Mouse (Mus musculus) midbrain, postnatal 0 days (tissue): ENCODE measurements around the gene Cpn1. TPM values are rescaled to one million over a fixed set of nuclear protein-coding genes. Genes with fewer than 3 reads are reported as not detected.
"Not testable (repeated sequence)": the region's sequence is repeated elsewhere in the genome, so short reads cannot be mapped to it uniquely, and the experiment has no call there.

ENCODE experiments used
- ATAC-seq: fragments of 200-750 bp; cut with Nextera tagmentation; 2 replicates; pipeline ENCODE4 v1.8.0; 2017; ENCODE audit warnings: moderate number of reproducible peaks, mild to moderate bottlenecking, moderate TSS enrichment, moderate library complexity; ENCODE audit not compliant: low FRiP score
- DNase-seq: peaks from one replicate; pipeline ENCODE4 v3.0.0-alpha.2; 2015; ENCODE audit warnings: low spot score
- H3K27ac ChIP-seq: fragments of 300-500 bp; sonication (generic); 2 replicates; pipeline ENCODE4 v1.5.1; 2014; ENCODE audit warnings: low read depth, mild to moderate bottlenecking, low read length, mixed read lengths
- H3K27me3 ChIP-seq: fragments of 300-500 bp; sonication (generic); 2 replicates; pipeline ENCODE4 v1.6.1; 2014; ENCODE audit warnings: low read length, control low read depth, mixed read lengths; ENCODE audit not compliant: insufficient read depth
- H3K36me3 ChIP-seq: fragments of 300-500 bp; sonication (generic); 2 replicates; pipeline ENCODE4 v1.6.1; 2014; ENCODE audit warnings: low read length, control low read depth, mixed read lengths; ENCODE audit not compliant: insufficient read depth
- H3K4me1 ChIP-seq: fragments of 300-500 bp; sonication (generic); 2 replicates; pipeline ENCODE4 v1.6.1; 2014; ENCODE audit warnings: mild to moderate bottlenecking, control low read depth, antibody characterized with exemption, low read length, mixed read lengths; ENCODE audit not compliant: insufficient read depth
- H3K4me2 ChIP-seq: fragments of 300-500 bp; sonication (generic); 2 replicates; pipeline ENCODE4 v1.6.1; 2014; ENCODE audit warnings: low read depth, mild to moderate bottlenecking, low read length, mixed read lengths; ENCODE audit not compliant: poor library complexity, severe bottlenecking
- H3K4me3 ChIP-seq: fragments of 300-500 bp; sonication (generic); 2 replicates; pipeline ENCODE4 v1.5.1; 2014; ENCODE audit warnings: low read depth, mild to moderate bottlenecking, low read length, moderate library complexity
- H3K9ac ChIP-seq: fragments of 300-500 bp; sonication (generic); replicated peaks from 2 replicates; pipeline ENCODE4 v1.6.1; 2014; ENCODE audit warnings: mild to moderate bottlenecking, low read length, moderate library complexity, mixed read lengths; ENCODE audit not compliant: poor library complexity, severe bottlenecking
- H3K9me3 ChIP-seq: fragments of 300-500 bp; sonication (generic); 2 replicates; pipeline ENCODE4 v1.6.1; 2016; ENCODE audit warnings: low read length, control low read depth
- CTCF ChIP-seq: IDR thresholded peaks from 2 replicates; pipeline ENCODE4 v1.5.1; 2016; ENCODE audit warnings: antibody characterized with exemption, mild to moderate bottlenecking
- WGBS: fragments of 180-500 bp; shearing (Covaris S2); extraction: QIAGEN DNeasy Blood & Tissue Kit; methylation state at CpG from one replicate; pipeline ENCODE4 v1.1.7; 2014; 5-methylcytosine and 5-hydroxymethylcytosine counted together
- polyA plus RNA-seq: library from polyadenylated mRNA; unstranded; fragments of >200 nt; fragmentation: Nextera tagmentation; extraction: Ambion mirVana; gene quantifications from 2 replicates; pipeline ENCODE4 v1.2.1, GENCODE M21; 2015
- total RNA-seq: library from RNA; depleted of rRNA; stranded (reverse); fragments of >200 nt; gene quantifications from 2 replicates; pipeline ENCODE4 v1.2.3, GENCODE M21; 2014

The Cpn1 gene
- total and polyA plus RNA-seq, 2 experiments from 2014 or later, result 0.27 to 0.48 TPM

DNA sequence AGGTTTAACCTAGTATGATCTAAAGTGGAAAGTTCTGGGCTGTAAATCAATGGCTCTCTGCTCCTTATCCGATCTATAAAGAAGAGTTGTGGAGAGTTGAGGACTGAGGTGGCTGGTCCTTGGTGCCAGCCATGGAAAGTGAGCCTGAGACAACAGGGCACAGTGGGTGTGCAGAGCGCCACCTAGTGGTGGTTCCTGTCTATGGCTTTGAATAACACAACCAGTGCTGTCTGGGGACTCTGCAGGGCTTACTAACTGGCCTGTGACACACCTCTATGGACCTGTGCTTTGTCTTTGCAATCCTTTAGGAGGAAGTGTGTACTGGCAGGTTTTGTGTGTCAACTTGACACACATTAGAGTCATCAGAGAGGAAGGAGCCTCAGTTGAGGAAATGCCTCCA is 27.2 kb downstream of the Cpn1 start:
- no peaks in the 10 kb centered on the region for H3K9me3 ChIP-seq
- 37% methylated on average over 2 of the region's 2 CpGs for WGBS
- ATAC-seq (no peak), DNase-seq (peak; percentile 56)
- no peak overlapping the region for H3K4me3 ChIP-seq
- peak; percentile 78 for TF ChIP-seq CTCF
- H3K27me3 ChIP-seq, result no peaks in the 10 kb centered on the region
- no peak overlapping the region for H3K27ac ChIP-seq
- no peaks in the 10 kb centered on the region; the same call in 1 of the 2 replicates for H3K4me1 ChIP-seq
- H3K4me2 ChIP-seq, result no peak overlapping the region
- no peak overlapping the region for H3K9ac ChIP-seq
- H3K36me3 ChIP-seq, result no peaks in the 10 kb centered on the region

- H3K27ac ChIP-seq, result no peak overlapping the region
- DNase-seq, result no peak
Observed at GRCm38 (mm10) chr19:43957881-43958280, 28.5 kb downstream of the Cpn1 start.

DNA sequence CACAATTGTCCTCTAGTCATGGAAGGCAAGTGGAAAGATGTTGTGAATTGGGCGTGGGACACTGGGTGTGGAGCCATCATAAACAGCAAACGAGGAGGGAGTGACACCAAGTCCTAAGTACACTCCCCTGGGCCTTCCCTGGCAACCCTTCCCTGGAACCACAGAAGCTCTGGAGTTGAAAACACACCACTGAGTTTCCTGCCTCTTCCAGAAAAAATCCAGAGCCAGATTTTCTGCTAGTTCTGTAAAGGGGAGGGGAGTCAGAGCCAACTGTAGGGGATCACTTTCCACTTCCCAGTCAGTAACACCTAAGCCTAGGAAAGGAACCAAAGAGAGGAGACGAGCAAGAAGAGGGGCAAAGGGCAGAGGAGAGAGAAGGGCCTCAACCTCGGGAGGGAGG is 29.0 kb downstream of the Cpn1 start:
- Histone ChIP-seq H3K27ac (no peak overlapping the region), H3K4me3 (no peak overlapping the region), H3K4me2 (no peak overlapping the region), H3K36me3 (no peaks in the 10 kb centered on the region), H3K9ac (no peak overlapping the region), H3K9me3 (no peaks in the 10 kb centered on the region), H3K27me3 (no peaks in the 10 kb centered on the region), H3K4me1 (no peaks in the 10 kb centered on the region; the same call in 1 of the 2 replicates)
- WGBS, result 25% methylated on average over 4 of the region's 4 CpGs
- no peak for TF ChIP-seq CTCF
- DNase-seq (no peak), ATAC-seq (no peak)

More at GRCm38 (mm10) chr19:43957881-43958280, 28.5 kb downstream of the Cpn1 start:
- ATAC-seq, result no peak
- Histone ChIP-seq H3K9me3 (no peaks in the 10 kb centered on the region), H3K27me3 (no peaks in the 10 kb centered on the region), H3K36me3 (no peaks in the 10 kb centered on the region), H3K4me2 (no peak overlapping the region), H3K4me3 (no peak overlapping the region), H3K9ac (no peak overlapping the region), H3K4me1 (no peaks in the 10 kb centered on the region; the same call in 1 of the 2 replicates)
- TF ChIP-seq CTCF, result no peak
- WGBS, result 70% methylated on average over 4 of the region's 4 CpGs

DNA sequence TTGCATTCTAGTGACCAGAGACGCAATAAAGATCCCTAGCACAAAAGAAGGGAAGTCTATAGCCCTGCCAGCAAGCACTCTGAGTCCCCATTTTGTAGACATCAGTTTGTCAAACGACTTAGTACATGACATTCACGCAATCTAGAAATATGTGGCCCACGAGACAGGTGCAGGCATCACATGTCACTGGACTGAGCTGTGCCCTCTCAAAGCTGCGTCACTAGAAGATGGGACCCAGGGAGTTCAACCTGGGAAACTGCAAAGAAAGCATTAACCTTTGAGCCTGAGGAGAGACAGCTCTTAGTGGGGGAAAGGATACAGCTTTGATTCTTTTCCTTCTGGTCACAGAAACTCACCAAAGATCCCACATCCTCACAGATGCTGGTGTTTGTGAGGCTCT is 31.1 kb downstream of the Cpn1 start:
- no peak overlapping the region for H3K4me2 ChIP-seq
- DNase-seq (no peak), ATAC-seq (no peak)
- H3K27me3 ChIP-seq, result no peaks in the 10 kb centered on the region
- no peak for TF ChIP-seq CTCF
- H3K36me3 ChIP-seq, result no peaks in the 10 kb centered on the region
- no peaks in the 10 kb centered on the region; the same call in 1 of the 2 replicates for H3K4me1 ChIP-seq
- H3K9me3 ChIP-seq, result no peaks in the 10 kb centered on the region
- H3K9ac ChIP-seq, result no peak overlapping the region
- no peak overlapping the region for H3K27ac ChIP-seq
- no peak overlapping the region for H3K4me3 ChIP-seq
- WGBS, result 83% methylated on average over 5 of the region's 5 CpGs

GRCm38 (mm10) chr19:43954864-43955263 is 31.5 kb downstream of the Cpn1 start:
- no peaks in the 10 kb centered on the region for H3K9me3 ChIP-seq
- H3K27me3 ChIP-seq, result no peaks in the 10 kb centered on the region
- ATAC-seq (no peak), DNase-seq (no peak)
- no peak overlapping the region for H3K4me2 ChIP-seq
- H3K4me3 ChIP-seq, result no peak overlapping the region
- no peak overlapping the region for H3K9ac ChIP-seq
- H3K27ac ChIP-seq, result no peak overlapping the region
- no peak for TF ChIP-seq CTCF
- WGBS, result 75% methylated on average over 4 of the region's 4 CpGs
- no peaks in the 10 kb centered on the region; the same call in 1 of the 2 replicates for H3K4me1 ChIP-seq
- no peaks in the 10 kb centered on the region for H3K36me3 ChIP-seq

DNA sequence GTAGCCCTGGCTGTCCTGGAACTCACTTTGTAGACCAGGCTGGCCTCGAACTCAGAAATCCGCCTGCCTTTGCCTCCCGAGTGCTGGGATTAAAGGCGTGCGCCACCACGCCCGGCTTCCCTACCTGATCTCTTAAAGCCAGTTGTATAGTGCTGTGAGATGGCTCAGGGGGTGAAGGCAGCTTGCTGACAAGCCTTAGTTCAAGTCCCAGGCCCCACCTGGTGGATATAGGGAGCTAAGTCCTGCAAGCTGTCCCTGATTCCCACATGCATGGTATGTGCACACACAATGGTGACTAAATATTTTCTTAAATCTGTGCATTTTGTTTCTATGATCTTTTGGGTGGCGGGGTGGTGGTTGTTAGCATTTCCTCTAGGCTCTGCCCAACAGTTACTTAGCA is 33.4 kb downstream of the Cpn1 start:
- H3K4me1 ChIP-seq, ATAC-seq, H3K27me3 ChIP-seq, H3K36me3 ChIP-seq, H3K9ac ChIP-seq, H3K9me3 ChIP-seq, H3K4me2 ChIP-seq, DNase-seq, H3K27ac ChIP-seq, H3K4me3 ChIP-seq: not testable (repeated sequence)
- WGBS, result 85% methylated on average over 6 of the region's 8 CpGs
- peak; percentile 9; the same call in 1 of the 2 replicates for TF ChIP-seq CTCF
